Mouse (Mus musculus) midbrain, embryonic 11.5 days (tissue): ENCODE data around the gene Calhm1. TPM values are rescaled to one million over a fixed set of nuclear protein-coding genes. Genes with fewer than 3 reads are reported as not detected.

Experiments
- ATAC-seq: fragments of 200-750 bp; cut with Nextera tagmentation; 2 replicates; pipeline ENCODE4 v1.8.0; 2017; ENCODE audit warnings: moderate TSS enrichment, moderate library complexity; ENCODE audit not compliant: low FRiP score
- DNase-seq: peaks from one replicate; pipeline ENCODE4 v3.0.0; 2015; ENCODE audit warnings: low spot score; ENCODE audit errors: missing footprints
- H3K27ac ChIP-seq: fragments of 300-500 bp; sonication (generic); 2 replicates; pipeline ENCODE4 v1.5.1; 2014; ENCODE audit warnings: low read depth, low read length
- H3K27me3 ChIP-seq: fragments of 300-500 bp; sonication (generic); 2 replicates; pipeline ENCODE4 v1.6.1; 2014; ENCODE audit warnings: mild to moderate bottlenecking, low read length, moderate library complexity, mixed read lengths; ENCODE audit not compliant: control insufficient read depth, insufficient read depth
- H3K36me3 ChIP-seq: fragments of 300-500 bp; sonication (generic); 2 replicates; pipeline ENCODE4 v1.6.1; 2014; ENCODE audit warnings: mild to moderate bottlenecking, low read length, moderate library complexity, mixed read lengths; ENCODE audit not compliant: control insufficient read depth, insufficient read depth
- H3K4me1 ChIP-seq: fragments of 300-500 bp; sonication (generic); 2 replicates; pipeline ENCODE4 v1.6.1; 2014; ENCODE audit warnings: low read length; ENCODE audit not compliant: control insufficient read depth, insufficient read depth
- H3K4me2 ChIP-seq: fragments of 300-500 bp; sonication (generic); 2 replicates; pipeline ENCODE4 v1.6.1; 2014; ENCODE audit warnings: mild to moderate bottlenecking, moderate library complexity
- H3K4me3 ChIP-seq: fragments of 300-500 bp; sonication (generic); 2 replicates; pipeline ENCODE4 v1.5.1; 2014; ENCODE audit warnings: low read depth, low read length
- H3K9ac ChIP-seq: fragments of 300-500 bp; sonication (generic); 2 replicates; pipeline ENCODE4 v1.6.1; 2014; ENCODE audit warnings: low read length
- H3K9me3 ChIP-seq: fragments of 300-500 bp; sonication (generic); 2 replicates; pipeline ENCODE4 v1.6.1; 2016; ENCODE audit warnings: low read length; ENCODE audit not compliant: control insufficient read depth
- WGBS: fragments of 180-500 bp; shearing (Covaris S2); extraction: QIAGEN DNeasy Blood & Tissue Kit; methylation state at CpG from one replicate; pipeline ENCODE4 v1.1.7; 2014; 5-methylcytosine and 5-hydroxymethylcytosine counted together
- polyA plus RNA-seq: library from polyadenylated mRNA; unstranded; fragments of >200 nt; fragmentation: Nextera tagmentation; extraction: Ambion mirVana; gene quantifications from 2 replicates; pipeline ENCODE4 v1.2.1, GENCODE M21; 2014

The Calhm1 gene
- not detected in 2 replicates for polyA plus RNA-seq

DNA sequence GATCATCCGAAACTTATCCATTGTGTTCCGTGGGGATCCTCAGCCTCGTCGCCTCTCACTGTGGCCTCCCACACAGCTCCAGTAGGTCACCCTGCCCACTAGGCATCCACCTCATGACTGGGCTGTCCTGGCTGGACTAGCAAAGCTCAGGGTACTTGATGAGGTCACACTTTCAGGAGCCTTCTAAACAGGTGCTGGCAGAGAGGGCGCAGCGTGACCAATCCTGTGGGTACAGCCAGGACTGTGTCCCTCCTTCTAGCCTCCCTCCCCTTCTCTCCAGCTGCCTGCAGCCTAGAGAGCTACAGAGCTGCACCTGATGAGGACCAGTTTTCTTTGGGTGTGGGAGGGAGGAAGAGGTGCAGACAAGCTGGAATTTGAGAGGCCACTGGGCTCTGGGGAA, at the start of gene Calhm1:
Calhm1 (minus strand) TSS at position 101 of the 400 bp plus-strand sequence.
- Histone ChIP-seq H3K4me2 (no peak within 1 kb of the TSS), H3K9ac (no peak within 1 kb of the TSS), H3K4me1 (no peaks in the 10 kb centered on the region), H3K9me3 (no peaks in the 10 kb centered on the region), H3K27ac (no peak within 1 kb of the TSS), H3K36me3 (no peaks in the 10 kb centered on the region), H3K27me3 (no peaks in the 10 kb centered on the region), H3K4me3 (no peak within 1 kb of the TSS)
- ATAC-seq (no peak), DNase-seq (no peak)
- WGBS, result 92% methylated on average over 6 of the region's 6 CpGs

DNA sequence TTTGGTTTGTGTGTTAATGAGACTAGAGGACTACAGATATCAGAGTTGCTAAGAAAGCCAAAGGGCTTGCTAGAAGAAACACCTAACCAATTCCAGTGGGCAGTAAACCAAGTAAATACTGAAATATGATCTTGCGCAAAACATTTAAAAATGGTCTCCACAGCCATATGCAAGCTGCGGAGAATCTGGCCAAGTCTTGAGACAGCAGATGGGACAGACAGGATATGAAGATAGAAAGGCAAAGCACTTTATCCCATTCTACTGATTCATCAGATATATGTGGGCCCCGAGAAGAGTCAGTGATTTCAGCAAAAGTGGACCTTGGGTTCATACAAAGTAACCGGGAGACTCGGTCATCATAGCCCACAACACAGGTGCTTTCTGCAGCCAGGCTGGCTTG, 48.1 kb upstream of the Calhm1 start:
- no peaks in the 10 kb centered on the region for H3K9me3 ChIP-seq
- no peaks in the 10 kb centered on the region for H3K27me3 ChIP-seq
- H3K4me3 ChIP-seq, result no peak overlapping the region
- H3K4me1 ChIP-seq, result no peaks in the 10 kb centered on the region
- ATAC-seq (no peak), DNase-seq (no peak)
- H3K4me2 ChIP-seq, result no peak overlapping the region
- no peak overlapping the region for H3K9ac ChIP-seq
- H3K36me3 ChIP-seq, result no peaks in the 10 kb centered on the region
- H3K27ac ChIP-seq, result no peak overlapping the region
- 93% methylated on average over 5 of the region's 5 CpGs for WGBS

- H3K27ac ChIP-seq, result no peak overlapping the region
- 0 out of 2 replicates have a peak, but pooled peaks have one; percentile 48 for ATAC-seq
These were observed 44.6 kb upstream of the Calhm1 start for GRCm38 (mm10) chr19:47188515-47189128.

GRCm38 (mm10) chr19:47186514-47187275, 42.6 kb upstream of the Calhm1 start:
- DNase-seq (no peak), ATAC-seq (no peak)
- no peak overlapping the region for H3K4me2 ChIP-seq
- peaks cover under 1% of the 10 kb centered on the region; the same call in 1 of the 2 replicates for H3K27me3 ChIP-seq
- peaks cover 6% of the 10 kb centered on the region; the same call in 1 of the 2 replicates for H3K9me3 ChIP-seq
- H3K4me3 ChIP-seq, result no peak overlapping the region
- H3K36me3 ChIP-seq, result no peaks in the 10 kb centered on the region
- H3K27ac ChIP-seq, result no peak overlapping the region
- H3K4me1 ChIP-seq, result no peaks in the 10 kb centered on the region
- 54% methylated on average over 15 of the region's 15 CpGs for WGBS
- no peak overlapping the region for H3K9ac ChIP-seq

More at GRCm38 (mm10) chr19:47188515-47189128, 44.6 kb upstream of the Calhm1 start:
- Histone ChIP-seq H3K9me3 (no peaks in the 10 kb centered on the region), H3K9ac (no peak overlapping the region), H3K27me3 (no peaks in the 10 kb centered on the region), H3K4me1 (no peaks in the 10 kb centered on the region), H3K36me3 (no peaks in the 10 kb centered on the region), H3K4me3 (no peak overlapping the region), H3K4me2 (no peak overlapping the region)
- DNase-seq, result no peak
- 87% methylated on average over 11 of the region's 11 CpGs for WGBS

- WGBS, result 68% methylated on average over 4 of the region's 4 CpGs
- ATAC-seq (no peak), DNase-seq (no peak)
- Histone ChIP-seq H3K27ac (no peak overlapping the region), H3K27me3 (peaks cover 14% of the 10 kb centered on the region; the same call in 1 of the 2 replicates), H3K9me3 (peaks cover 9% of the 10 kb centered on the region; the same call in 1 of the 2 replicates), H3K9ac (no peak overlapping the region), H3K4me1 (no peaks in the 10 kb centered on the region), H3K4me3 (no peak overlapping the region), H3K4me2 (no peak overlapping the region), H3K36me3 (no peaks in the 10 kb centered on the region)
These were observed 40.7 kb upstream of the Calhm1 start for GRCm38 (mm10) chr19:47184736-47185135.

GRCm38 (mm10) chr19:47184221-47184620, 40.2 kb upstream of the Calhm1 start:
- DNase-seq (no peak), ATAC-seq (no peak)
- H3K27ac ChIP-seq, result no peak overlapping the region
- H3K9ac ChIP-seq, result no peak overlapping the region
- 77% methylated on average over 8 of the region's 8 CpGs for WGBS
- no peaks in the 10 kb centered on the region for H3K36me3 ChIP-seq
- peaks cover 9% of the 10 kb centered on the region; the same call in 1 of the 2 replicates for H3K9me3 ChIP-seq
- H3K4me2 ChIP-seq, result no peak overlapping the region
- peaks cover 19% of the 10 kb centered on the region; the same call in 1 of the 2 replicates for H3K27me3 ChIP-seq
- H3K4me1 ChIP-seq, result peaks cover 2% of the 10 kb centered on the region; the same call in 1 of the 2 replicates
- no peak overlapping the region for H3K4me3 ChIP-seq

GRCm38 (mm10) chr19:47180011-47180410, 36.0 kb upstream of the Calhm1 start:
- Histone ChIP-seq H3K27me3 (peaks cover 37% of the 10 kb centered on the region), H3K4me2 (peak overlapping the region; percentile 86)
- 13% methylated on average over 8 of the region's 8 CpGs for WGBS

DNA sequence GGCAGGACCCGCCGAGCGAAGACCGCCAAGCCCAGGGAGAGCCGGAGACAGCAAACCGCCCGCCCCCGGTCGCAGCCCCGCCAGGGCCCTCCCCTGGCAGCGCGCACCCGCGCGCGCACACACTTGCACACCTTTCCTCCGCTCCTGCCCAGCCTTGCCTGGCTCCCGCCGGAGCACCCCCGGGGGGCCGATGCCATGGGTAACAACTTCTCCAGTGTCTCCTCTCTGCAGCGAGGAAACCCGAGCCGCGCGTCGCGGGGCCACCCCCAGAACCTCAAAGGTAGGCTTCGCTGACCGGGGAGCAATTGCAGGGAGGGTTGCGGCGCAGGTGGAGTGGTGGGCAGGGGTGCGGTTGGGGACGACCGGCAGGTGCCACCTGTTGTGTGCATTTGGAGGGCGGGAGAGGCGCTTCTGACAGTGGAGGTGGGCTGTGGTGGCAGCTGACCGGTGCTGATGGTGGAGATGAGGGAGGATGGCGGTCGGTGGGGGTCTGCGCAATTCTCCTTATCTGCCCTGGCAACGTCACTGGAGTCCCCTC, 35.3 kb upstream of the Calhm1 start:
- no peak overlapping the region for H3K27ac ChIP-seq
- peaks cover 9% of the 10 kb centered on the region; the same call in 1 of the 2 replicates for H3K9me3 ChIP-seq
- peaks cover 9% of the 10 kb centered on the region for H3K4me1 ChIP-seq
- under 1% methylated on average over 32 of the region's 42 CpGs for WGBS
- DNase-seq, result peak; percentile 92
- peak; percentile 43 for ATAC-seq
- peak overlapping the region; percentile 86 for H3K4me2 ChIP-seq
- peaks cover 37% of the 10 kb centered on the region for H3K27me3 ChIP-seq
- peak overlapping the region; percentile 57 for H3K9ac ChIP-seq
- peak overlapping the region; percentile 68 for H3K4me3 ChIP-seq
- H3K36me3 ChIP-seq, result no peaks in the 10 kb centered on the region

More at GRCm38 (mm10) chr19:47180011-47180410, 36.0 kb upstream of the Calhm1 start:
- no peaks in the 10 kb centered on the region for H3K36me3 ChIP-seq
- peaks cover 9% of the 10 kb centered on the region; the same call in 1 of the 2 replicates for H3K9me3 ChIP-seq
- H3K4me3 ChIP-seq, result no peak overlapping the region
- DNase-seq (no peak), ATAC-seq (no peak)
- no peak overlapping the region for H3K27ac ChIP-seq
- no peak overlapping the region for H3K9ac ChIP-seq
- H3K4me1 ChIP-seq, result peaks cover 9% of the 10 kb centered on the region
